Mouse (Mus musculus) midbrain, embryonic 12.5 days (tissue): ENCODE data around the gene Prdx6b. TPM values are rescaled to one million over a fixed set of nuclear protein-coding genes. Genes with fewer than 3 reads are reported as not detected.

ENCODE experiments used
- ATAC-seq: fragments of 200-750 bp; cut with Nextera tagmentation; 2 replicates; pipeline ENCODE4 v1.8.0; 2017; ENCODE audit warnings: low read depth, moderate TSS enrichment, moderate library complexity; ENCODE audit not compliant: low FRiP score
- H3K27ac ChIP-seq: fragments of 300-500 bp; sonication (generic); replicated peaks from 2 replicates; pipeline ENCODE4 v1.5.1; 2016; ENCODE audit warnings: mild to moderate bottlenecking
- H3K27me3 ChIP-seq: fragments of 300-500 bp; sonication (generic); 2 replicates; pipeline ENCODE4 v1.6.1; 2016; ENCODE audit warnings: mild to moderate bottlenecking
- H3K36me3 ChIP-seq: fragments of 300-500 bp; sonication (generic); 2 replicates; pipeline ENCODE4 v1.6.1; 2016
- H3K4me1 ChIP-seq: fragments of 300-500 bp; sonication (generic); 2 replicates; pipeline ENCODE4 v1.6.1; 2016
- H3K4me2 ChIP-seq: fragments of 300-500 bp; sonication (generic); replicated peaks from 2 replicates; pipeline ENCODE4 v1.6.1; 2016; ENCODE audit warnings: mild to moderate bottlenecking, moderate library complexity
- H3K4me3 ChIP-seq: fragments of 300-500 bp; sonication (generic); 2 replicates; pipeline ENCODE4 v1.5.1; 2016; ENCODE audit warnings: mild to moderate bottlenecking
- H3K9ac ChIP-seq: fragments of 300-500 bp; sonication (generic); replicated peaks from 2 replicates; pipeline ENCODE4 v1.6.1; 2016; ENCODE audit warnings: mild to moderate bottlenecking, moderate library complexity
- H3K9me3 ChIP-seq: fragments of 300-500 bp; sonication (generic); 2 replicates; pipeline ENCODE4 v1.6.1; 2016; ENCODE audit warnings: mild to moderate bottlenecking
- WGBS: fragments of 180-500 bp; shearing (Covaris S2); methylation state at CpG from one replicate; pipeline ENCODE4 v1.1.7; 2016; 5-methylcytosine and 5-hydroxymethylcytosine counted together
- polyA plus RNA-seq: library from polyadenylated mRNA; unstranded; fragments of >200 nt; fragmentation: Nextera tagmentation; extraction: Ambion mirVana; gene quantifications from 2 replicates; pipeline ENCODE4 v1.2.1, GENCODE M21; 2016

Prdx6b gene
- polyA plus RNA-seq, 1 experiment from 2014 or later: not detected

GRCm38 (mm10) chr2:80298334-80298733 is 6.1 kb downstream of the Prdx6b start:
- H3K4me2 ChIP-seq: no peak overlapping the region
- no peak overlapping the region for H3K27ac ChIP-seq
- no peak overlapping the region for H3K4me3 ChIP-seq
- no peaks in the 10 kb centered on the region for H3K27me3 ChIP-seq
- H3K9me3 ChIP-seq: no peaks in the 10 kb centered on the region
- H3K9ac ChIP-seq: no peak overlapping the region
- no peaks in the 10 kb centered on the region for H3K36me3 ChIP-seq
- H3K4me1 ChIP-seq: no peaks in the 10 kb centered on the region
- WGBS: 75% methylated on average over 3 of the region's 3 CpGs
- ATAC-seq: no peak

GRCm38 (mm10) chr2:80300806-80301205 is 8.5 kb downstream of the Prdx6b start:
- WGBS: 89% methylated on average over 4 of the region's 4 CpGs
- no peak for ATAC-seq
- no peaks in the 10 kb centered on the region for H3K27me3 ChIP-seq

GRCm38 (mm10) chr2:80303957-80304356 is 11.7 kb downstream of the Prdx6b start:
- Histone ChIP-seq H3K27ac (no peak overlapping the region), H3K9ac (no peak overlapping the region), H3K4me3 (no peak overlapping the region), H3K4me1 (no peaks in the 10 kb centered on the region), H3K36me3 (no peaks in the 10 kb centered on the region), H3K4me2 (no peak overlapping the region), H3K9me3 (no peaks in the 10 kb centered on the region), H3K27me3 (no peaks in the 10 kb centered on the region)
- ATAC-seq: no peak
- 97% methylated on average over 2 of the region's 2 CpGs for WGBS

More at GRCm38 (mm10) chr2:80300806-80301205, 8.5 kb downstream of the Prdx6b start:
- H3K9me3 ChIP-seq: no peaks in the 10 kb centered on the region
- H3K4me2 ChIP-seq: no peak overlapping the region
- no peak overlapping the region for H3K9ac ChIP-seq
- H3K4me3 ChIP-seq: no peak overlapping the region
- no peaks in the 10 kb centered on the region for H3K36me3 ChIP-seq
- H3K27ac ChIP-seq: no peak overlapping the region
- H3K4me1 ChIP-seq: no peaks in the 10 kb centered on the region

- Histone ChIP-seq H3K27me3 (no peaks in the 10 kb centered on the region), H3K27ac (no peak overlapping the region), H3K4me3 (no peak overlapping the region), H3K36me3 (no peaks in the 10 kb centered on the region), H3K4me1 (no peaks in the 10 kb centered on the region), H3K9ac (no peak overlapping the region), H3K9me3 (no peaks in the 10 kb centered on the region), H3K4me2 (no peak overlapping the region)
- WGBS: 98% methylated on average over 3 of the region's 3 CpGs
- ATAC-seq: no peak
Observed at GRCm38 (mm10) chr2:80307701-80308100, 15.4 kb downstream of the Prdx6b start.

- no peak overlapping the region for H3K4me3 ChIP-seq
- H3K27me3 ChIP-seq: no peaks in the 10 kb centered on the region
- ATAC-seq: no peak
- no peaks in the 10 kb centered on the region for H3K9me3 ChIP-seq
- 82% methylated on average over 4 of the region's 4 CpGs for WGBS
- H3K36me3 ChIP-seq: no peaks in the 10 kb centered on the region
- H3K4me1 ChIP-seq: peaks cover 1% of the 10 kb centered on the region; the same call in 1 of the 2 replicates
- no peak overlapping the region for H3K4me2 ChIP-seq
- H3K9ac ChIP-seq: no peak overlapping the region
- no peak overlapping the region for H3K27ac ChIP-seq
Observed at GRCm38 (mm10) chr2:80309775-80310174, 17.5 kb downstream of the Prdx6b start.

- Histone ChIP-seq H3K9me3 (no peaks in the 10 kb centered on the region), H3K27ac (no peak overlapping the region), H3K4me1 (peaks cover 4% of the 10 kb centered on the region; the same call in 1 of the 2 replicates), H3K4me3 (no peak overlapping the region), H3K36me3 (no peaks in the 10 kb centered on the region), H3K9ac (no peak overlapping the region), H3K27me3 (no peaks in the 10 kb centered on the region), H3K4me2 (no peak overlapping the region)
- no peak for ATAC-seq
- WGBS: 84% methylated on average over 4 of the region's 4 CpGs
Observed at GRCm38 (mm10) chr2:80310772-80311171, 18.5 kb downstream of the Prdx6b start.

- WGBS: 69% methylated on average over 4 of the region's 4 CpGs
- Histone ChIP-seq H3K27me3 (no peaks in the 10 kb centered on the region), H3K9me3 (no peaks in the 10 kb centered on the region), H3K9ac (no peak overlapping the region), H3K27ac (no peak overlapping the region), H3K4me3 (no peak overlapping the region), H3K4me1 (peaks cover 9% of the 10 kb centered on the region), H3K36me3 (no peaks in the 10 kb centered on the region), H3K4me2 (no peak overlapping the region)
- no peak for ATAC-seq
Observed at GRCm38 (mm10) chr2:80311350-80311749, 19.1 kb downstream of the Prdx6b start.

GRCm38 (mm10) chr2:80314201-80314600 is 21.9 kb downstream of the Prdx6b start:
- peaks cover 16% of the 10 kb centered on the region for H3K4me1 ChIP-seq
- no peaks in the 10 kb centered on the region for H3K27me3 ChIP-seq
- no peak overlapping the region for H3K27ac ChIP-seq
- H3K4me2 ChIP-seq: no peak overlapping the region
- 68% methylated on average over 1 of the region's 1 CpGs for WGBS
- no peak overlapping the region for H3K9ac ChIP-seq
- H3K9me3 ChIP-seq: no peaks in the 10 kb centered on the region
- ATAC-seq: no peak
- peaks cover 2% of the 10 kb centered on the region; the same call in 1 of the 2 replicates for H3K36me3 ChIP-seq
- H3K4me3 ChIP-seq: no peak overlapping the region

GRCm38 (mm10) chr2:80314854-80315241 is 22.6 kb downstream of the Prdx6b start:
- 52% methylated on average over 7 of the region's 7 CpGs for WGBS

GRCm38 (mm10) chr2:80315242-80316161 is 23.2 kb downstream of the Prdx6b start, which contains the start of gene Dnajc10:
Gene Dnajc10 (plus strand): TSS chr2:80315466.
- Histone ChIP-seq H3K36me3 (peaks cover 8% of the 10 kb centered on the region; the same call in 1 of the 2 replicates), H3K4me1 (peaks cover 16% of the 10 kb centered on the region), H3K9ac (peak within 1 kb of the TSS; percentile 92), H3K9me3 (no peaks in the 10 kb centered on the region), H3K4me3 (peak within 1 kb of the TSS; percentile 90), H3K27me3 (no peaks in the 10 kb centered on the region), H3K27ac (peak within 1 kb of the TSS; percentile 97), H3K4me2 (peak within 1 kb of the TSS; percentile 67)
- under 1% methylated on average over 72 of the region's 72 CpGs for WGBS
- ATAC-seq: peak; percentile 98

More at GRCm38 (mm10) chr2:80314854-80315241, 22.6 kb downstream of the Prdx6b start:
- H3K4me1 ChIP-seq: peaks cover 16% of the 10 kb centered on the region
- peak overlapping the region; percentile 67 for H3K4me2 ChIP-seq
- H3K36me3 ChIP-seq: peaks cover 6% of the 10 kb centered on the region; the same call in 1 of the 2 replicates
- no peaks in the 10 kb centered on the region for H3K27me3 ChIP-seq
- no peaks in the 10 kb centered on the region for H3K9me3 ChIP-seq
- H3K9ac ChIP-seq: peak overlapping the region; percentile 92; the same call in 1 of the 2 replicates
- peak overlapping the region; percentile 90 for H3K4me3 ChIP-seq
- ATAC-seq: no peak
- peak overlapping the region; percentile 97 for H3K27ac ChIP-seq

- 93% methylated on average over 4 of the region's 4 CpGs for WGBS
- Histone ChIP-seq H3K9ac (no peak overlapping the region), H3K27ac (no peak overlapping the region), H3K36me3 (peaks cover 53% of the 10 kb centered on the region), H3K4me3 (no peak overlapping the region), H3K4me1 (no peaks in the 10 kb centered on the region), H3K27me3 (no peaks in the 10 kb centered on the region), H3K9me3 (no peaks in the 10 kb centered on the region), H3K4me2 (no peak overlapping the region)
- no peak for ATAC-seq
Observed at GRCm38 (mm10) chr2:80322878-80323277, 30.6 kb downstream of the Prdx6b start.

- peaks cover 57% of the 10 kb centered on the region for H3K36me3 ChIP-seq
- H3K27me3 ChIP-seq: no peaks in the 10 kb centered on the region
- H3K4me3 ChIP-seq: no peak overlapping the region
- H3K27ac ChIP-seq: no peak overlapping the region
- no peak overlapping the region for H3K4me2 ChIP-seq
- H3K4me1 ChIP-seq: no peaks in the 10 kb centered on the region
- WGBS: 93% methylated on average over 2 of the region's 2 CpGs
- no peak for ATAC-seq
- H3K9me3 ChIP-seq: no peaks in the 10 kb centered on the region
- H3K9ac ChIP-seq: no peak overlapping the region
Observed at GRCm38 (mm10) chr2:80325779-80326178, 33.5 kb downstream of the Prdx6b start.
